ENCODE assay signal across 10 mouse cellular contexts in the genomic region with DNA sequence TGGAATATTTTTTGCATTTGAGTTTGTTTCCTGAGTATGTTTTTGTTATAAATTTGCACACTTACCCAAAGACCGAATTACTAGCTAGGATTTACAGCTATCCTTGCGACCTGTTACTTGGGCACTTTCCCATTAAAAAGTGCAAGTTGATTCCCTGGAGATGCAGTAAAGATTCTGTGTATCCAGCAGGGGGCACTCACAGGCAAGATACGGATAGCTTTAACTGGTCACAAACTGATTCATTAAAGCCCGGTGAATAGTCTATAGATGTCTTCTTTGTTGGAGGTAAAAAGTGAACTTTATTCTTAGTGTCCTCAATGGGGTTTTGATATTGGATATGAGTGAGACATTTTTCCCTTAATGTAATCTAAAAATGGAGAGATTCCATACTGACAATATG. TPM values are rescaled to one million over a fixed set of nuclear protein-coding genes. Genes with fewer than 3 reads are reported as not detected.
A peak's percentile ranks its signal among the peaks of the same experiment; 100 is the strongest.
DNase-seq lines count a peak whose midpoint lies in the region; ATAC-seq lines count a peak whose summit lies in the region.
"Had no signal": no experiment of that assay in that cellular context is flagged by ENCODE, and none has a peak within 500 bp of the region (broad histone marks: within the 10 kb centered on the region; RNA-seq: fewer than 3 reads in every experiment).

No protein-coding gene starts in this region.

- no peak overlapping the region for H3K4me2 ChIP-seq in midbrain, embryonic 13.5 days (replicated peaks)
- H3K4me2 ChIP-seq: midbrain, embryonic 12.5 days had no signal

- H3K4me1 ChIP-seq in midbrain, embryonic 13.5 days (replicated peaks): no peaks in the 10 kb centered on the region
- H3K4me1 ChIP-seq: midbrain, embryonic 12.5 days had no signal

- peak; percentile 58 for DNase-seq in ovary, postnatal 14 days (ENCODE audit: low spot score)
- DNase-seq in ovary, adult 18-20 months (ENCODE audit: low spot score): no peak
- DNase-seq in T-cell, adult 2 months (ENCODE audit: low spot score): peak; percentile 52
- DNase-seq in cerebellum, postnatal 14 days: peak; percentile 80 to 87
- peak; percentile 23 to 62 for DNase-seq in heart, adult 9 months (ENCODE audit: low spot score in 2 of 2)
- DNase-seq in layer of hippocampus, postnatal 14 days (ENCODE audit: low spot score in 2 of 2): peak; percentile 55 to 69
- peak; percentile 42 for DNase-seq in yolk sac, embryonic 10.5 days (ENCODE audit: low spot score)

- H3K4me3 ChIP-seq in midbrain, embryonic 13.5 days (replicated peaks): no peak overlapping the region
- H3K4me3 ChIP-seq: erythroblast, embryonic 14.5 days; midbrain, embryonic 12.5 days had no signal

- H3K27me3 ChIP-seq in midbrain, embryonic 13.5 days: peaks cover 8% of the 10 kb centered on the region

- no peak overlapping the region for H3K9ac ChIP-seq in midbrain, embryonic 13.5 days (replicated peaks)
- H3K9ac ChIP-seq: midbrain, embryonic 12.5 days had no signal

- 8% methylated on average over 4 of the region's 4 CpGs for WGBS in midbrain, embryonic 13.5 days

- no peak overlapping the region for H3K27ac ChIP-seq in midbrain, embryonic 13.5 days
- H3K27ac ChIP-seq: midbrain, embryonic 12.5 days had no signal

- 0 out of 2 replicates have a peak, but pooled peaks cover under 1% of the 10 kb centered on the region for H3K9me3 ChIP-seq in midbrain, embryonic 13.5 days
- H3K9me3 ChIP-seq: midbrain, embryonic 12.5 days had no signal

- no peaks in the 10 kb centered on the region for H3K36me3 ChIP-seq in midbrain, embryonic 13.5 days
- H3K36me3 ChIP-seq: midbrain, embryonic 12.5 days had no signal

- ATAC-seq in midbrain, embryonic 13.5 days: 0 out of 2 replicates have a peak, but pooled peaks have one; percentile 40

RNA-seq across cellular contexts. Expression of a gene that starts 32.7 kb away (rescaled TPM):
- under 1 TPM; 0.12 to 0.25 TPM for total RNA-seq in layer of hippocampus, postnatal 14 days (2021)
- 0.64 and 0.70 TPM in 2 replicates for polyA plus RNA-seq in midbrain, embryonic 13.5 days (2015; fragmentation: Nextera tagmentation; extraction: Ambion mirVana)
- polyA plus RNA-seq: erythroblast, embryonic 14.5 days had no signal
